Mouse (Mus musculus) natural killer cell, adult 2 months (primary cell): ENCODE measurements at regions not wholly inside any gene's neighbourhood (a gene's known extent, or its start where the extent isn't known, plus 50 kb on each side); places are given as distances from the start of the nearest gene placed in this dataset.

Source experiments
- DNase-seq, 2 experiments: peaks; one replicate each; pipeline ENCODE4 v3.0.0; 2022; ENCODE audit warnings: low spot score in 2 of 2

DNA sequence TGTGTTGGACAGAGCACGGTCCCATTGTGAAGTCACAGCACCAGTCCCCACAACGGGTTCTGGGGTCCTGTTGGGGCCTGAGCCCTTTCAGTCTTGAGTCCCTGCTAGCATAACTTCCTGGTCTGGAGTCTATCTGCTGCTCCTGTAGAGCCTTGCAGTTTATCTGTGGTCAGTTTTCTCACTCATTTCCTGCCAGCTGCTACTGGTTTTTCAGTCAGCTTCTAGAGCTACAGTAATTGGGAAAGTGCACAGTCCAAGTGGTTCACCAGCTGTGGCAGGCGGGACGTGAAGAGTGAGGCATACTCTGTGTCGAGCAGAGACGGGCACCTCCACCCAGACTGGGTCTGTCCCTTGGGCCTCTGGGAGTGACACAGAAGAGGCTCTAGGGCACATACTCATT, 93.4 kb upstream of the Id2 start:
- peak; percentile 67 to 78 for DNase-seq

DNA sequence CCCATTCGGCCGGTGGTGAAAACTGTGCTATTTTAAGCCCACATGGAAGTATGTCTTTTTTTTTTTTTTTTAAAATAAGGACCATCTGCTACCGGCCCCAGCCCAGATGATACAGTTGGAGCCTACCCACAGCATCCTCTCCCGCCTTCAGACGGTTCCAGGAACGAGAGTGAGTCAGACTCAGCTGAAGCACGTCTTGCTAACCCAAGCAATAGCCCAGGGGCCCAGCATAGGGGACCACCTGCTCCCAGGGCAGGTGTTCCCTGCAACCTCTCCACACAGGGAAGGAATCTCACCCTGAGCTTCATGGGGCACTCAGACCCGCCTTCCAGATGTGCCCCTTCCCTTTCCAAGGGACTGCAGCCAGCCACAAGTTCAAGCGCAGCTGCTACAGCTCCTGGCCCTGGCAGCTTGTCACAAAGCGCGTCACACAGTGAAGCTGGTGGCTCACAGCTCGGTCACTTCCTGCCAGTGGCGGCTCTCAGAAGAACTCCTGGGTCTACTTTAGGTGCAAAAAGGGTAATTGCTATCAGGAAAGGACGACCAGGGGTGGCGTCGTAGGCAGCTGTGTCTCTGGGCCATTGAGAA, 92.3 kb upstream of the Id2 start:
- DNase-seq: peak; percentile 76 to 87

DNA sequence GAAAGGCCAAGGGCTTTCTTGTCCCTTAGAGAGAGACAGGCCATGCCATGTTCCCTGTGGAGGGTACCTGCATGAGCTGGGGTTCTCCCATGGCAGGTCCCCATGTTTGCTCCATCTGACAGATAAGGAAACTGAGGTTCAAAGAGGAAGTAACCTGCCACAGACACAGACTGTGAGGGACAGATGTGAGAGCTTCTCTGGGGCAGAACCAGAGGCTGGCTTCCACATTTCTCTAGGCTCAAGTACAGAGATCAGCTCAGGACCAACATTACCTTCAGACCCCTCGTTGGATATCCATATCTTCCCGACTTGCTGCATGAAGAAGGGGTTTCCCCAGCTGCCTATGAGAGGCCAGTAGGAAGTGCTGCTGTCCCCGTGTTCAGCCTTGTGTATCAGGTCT, 91.6 kb upstream of the Id2 start:
- no peak for DNase-seq

DNA sequence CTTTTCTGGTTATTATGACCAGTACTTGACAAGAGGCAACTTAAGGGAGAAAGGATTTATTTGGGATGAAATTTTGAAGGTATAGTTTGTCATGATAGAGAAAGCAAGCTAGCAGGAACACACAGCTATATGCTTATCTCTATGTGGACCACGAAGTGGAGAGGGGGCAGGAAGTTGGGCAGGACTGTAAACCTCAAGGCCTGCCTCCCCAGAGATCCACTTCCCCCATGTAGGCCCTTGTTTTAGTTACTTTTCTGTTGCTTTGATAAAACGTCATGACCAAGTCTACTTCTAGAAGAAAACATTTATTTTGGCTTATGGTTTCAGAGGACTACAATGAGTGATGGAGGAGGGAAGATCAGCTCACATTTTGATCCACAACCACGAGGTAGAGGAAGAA, 90.3 kb upstream of the Id2 start:
- DNase-seq: peak in 1 of 2 experiments; percentile 66

DNA sequence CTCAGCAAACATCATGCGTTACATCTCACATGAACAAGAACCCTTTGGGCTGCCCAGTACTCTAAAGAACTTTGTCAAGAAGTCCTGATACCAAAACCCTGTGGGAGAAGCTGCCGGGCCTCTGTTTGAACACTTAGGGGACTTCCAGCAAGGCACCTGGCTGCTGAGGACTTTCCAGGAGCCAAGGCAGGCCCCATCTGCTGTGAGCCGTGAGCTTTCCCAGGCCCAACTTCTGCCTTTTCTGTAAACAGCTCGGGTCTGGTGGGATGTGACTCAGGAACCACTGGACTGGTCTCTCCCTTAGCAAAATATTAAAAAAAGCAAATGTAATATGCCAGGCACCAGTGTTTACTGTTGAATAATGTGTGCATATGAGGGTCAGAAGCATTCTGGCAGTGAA, 85.7 kb upstream of the Id2 start:
- DNase-seq: no peak

DNA sequence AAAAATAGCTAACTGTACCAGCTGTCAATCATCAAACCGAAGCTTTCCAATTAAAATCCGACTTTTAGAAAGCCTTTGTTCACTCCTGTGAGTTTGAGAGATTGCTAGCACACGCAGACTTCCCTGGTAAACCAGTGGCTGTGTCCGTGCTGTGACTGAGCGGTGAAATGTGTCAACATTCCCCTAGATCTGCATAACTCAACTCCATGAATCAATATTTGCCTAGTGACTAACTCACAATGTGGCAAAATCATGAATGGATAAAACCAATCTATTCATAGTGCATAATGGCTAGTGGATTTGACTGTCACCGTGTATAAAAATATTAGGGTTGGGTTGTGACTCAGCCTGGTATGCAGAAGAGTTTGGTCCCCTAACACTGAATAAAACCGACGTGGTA, 84.4 kb upstream of the Id2 start:
- DNase-seq: no peak

DNA sequence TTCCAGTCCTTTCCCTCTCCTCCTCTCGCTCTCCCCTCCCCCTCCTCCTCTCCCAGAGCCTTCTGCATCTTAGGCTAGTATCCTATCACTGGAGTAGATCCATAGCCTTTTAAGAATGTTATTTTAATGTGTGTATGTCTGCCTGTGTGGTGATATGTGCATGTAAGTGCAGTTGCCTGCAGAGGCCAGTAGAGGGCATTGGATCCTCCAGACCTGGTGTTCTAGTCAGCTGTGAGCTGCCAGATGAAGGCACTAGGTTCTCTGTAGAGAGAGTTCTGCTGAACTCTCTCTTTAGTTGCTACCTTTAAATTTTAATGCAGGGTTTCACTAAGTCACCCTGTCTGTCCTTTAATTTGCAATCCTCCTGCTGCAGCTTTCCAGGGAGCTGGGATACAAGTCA, 83.9 kb upstream of the Id2 start:
- DNase-seq: no peak

DNA sequence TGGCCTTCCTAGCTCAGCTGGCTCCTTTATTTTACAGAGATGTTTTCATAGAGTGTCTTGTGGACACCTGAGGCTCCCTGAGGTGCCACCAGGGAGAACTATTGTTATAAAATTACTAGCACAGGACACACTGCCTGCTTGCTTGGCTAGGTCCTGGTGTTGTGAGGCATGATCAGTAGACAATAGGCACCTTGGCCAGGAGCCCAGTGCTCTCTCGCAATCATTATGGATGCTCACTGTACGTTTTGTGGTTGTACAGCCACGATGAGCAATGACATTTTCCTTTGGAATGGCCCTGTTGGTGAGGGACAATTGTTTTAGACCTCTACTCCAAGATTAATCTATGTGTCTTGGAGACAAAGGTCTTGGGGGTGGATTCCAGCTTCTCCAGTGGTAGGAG, 83.3 kb upstream of the Id2 start:
- no peak for DNase-seq

DNA sequence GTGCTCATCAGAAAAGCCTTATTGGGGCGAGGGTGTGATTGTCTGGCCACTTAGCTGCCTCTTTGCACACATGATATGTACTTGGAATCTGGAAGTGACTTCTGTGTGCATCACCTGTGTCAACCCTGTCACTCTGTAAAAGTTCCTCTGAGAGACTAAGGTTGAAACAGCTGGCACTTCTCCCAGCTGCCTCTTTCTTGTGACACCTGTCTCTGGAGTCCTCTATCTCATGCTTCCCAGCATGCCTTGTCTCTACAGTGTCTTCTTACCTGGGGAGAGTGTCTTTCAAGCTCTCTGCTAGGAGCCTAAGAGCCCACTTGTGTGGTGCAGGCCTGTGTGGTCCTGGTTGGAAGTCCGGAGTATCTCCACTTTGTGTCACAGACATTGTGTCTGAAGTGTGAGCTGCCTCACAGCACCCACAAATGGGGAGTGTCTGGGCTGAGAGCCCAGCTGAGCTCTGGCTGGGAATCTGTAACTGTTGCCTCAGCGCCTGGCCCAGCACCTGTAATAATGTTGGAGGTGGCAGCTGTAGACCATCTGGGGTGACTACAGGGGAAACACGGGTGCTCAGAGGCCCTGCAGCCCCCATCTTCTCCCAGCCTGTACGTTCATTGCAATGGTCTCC, 81.7 kb upstream of the Id2 start:
- DNase-seq: no peak

DNA sequence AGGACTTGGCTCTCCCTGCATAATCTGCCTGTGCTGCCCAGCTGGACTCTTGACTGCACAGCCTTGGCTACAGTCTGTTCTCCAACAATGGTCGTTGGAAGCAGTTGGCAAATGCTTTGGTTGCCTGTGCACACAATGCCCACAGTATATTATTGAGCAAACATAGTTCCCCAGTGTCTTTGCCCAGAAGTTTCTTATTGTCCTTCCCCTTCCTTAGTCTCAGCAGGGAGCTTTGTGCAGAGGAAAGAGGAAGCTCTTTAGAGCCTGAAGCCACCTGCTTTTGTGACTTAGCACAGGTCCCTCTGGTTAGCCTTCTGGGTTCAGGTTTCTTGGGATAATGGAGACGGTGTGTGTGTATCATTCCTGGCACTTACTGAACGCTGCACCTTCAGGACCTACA, 80.9 kb upstream of the Id2 start:
- no peak for DNase-seq

DNA sequence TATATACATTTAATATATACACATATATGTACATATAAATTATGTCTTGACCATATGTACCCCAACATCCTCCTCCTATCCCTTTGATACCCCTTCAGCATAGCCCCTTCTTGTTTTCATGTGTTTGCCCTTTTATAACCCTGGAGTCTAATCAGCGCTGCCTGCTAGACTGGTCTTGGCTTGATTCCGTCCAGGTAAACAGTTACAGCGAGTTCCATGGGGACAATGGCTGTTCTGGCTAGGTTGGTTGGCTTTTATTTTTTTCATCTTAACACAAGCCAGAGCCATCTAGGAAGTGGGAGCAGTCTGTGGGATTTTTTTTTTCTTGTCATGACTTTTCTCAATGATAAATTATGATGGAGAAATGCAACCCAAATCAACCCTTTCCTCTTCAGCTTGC, 79.6 kb upstream of the Id2 start:
- no peak for DNase-seq

DNA sequence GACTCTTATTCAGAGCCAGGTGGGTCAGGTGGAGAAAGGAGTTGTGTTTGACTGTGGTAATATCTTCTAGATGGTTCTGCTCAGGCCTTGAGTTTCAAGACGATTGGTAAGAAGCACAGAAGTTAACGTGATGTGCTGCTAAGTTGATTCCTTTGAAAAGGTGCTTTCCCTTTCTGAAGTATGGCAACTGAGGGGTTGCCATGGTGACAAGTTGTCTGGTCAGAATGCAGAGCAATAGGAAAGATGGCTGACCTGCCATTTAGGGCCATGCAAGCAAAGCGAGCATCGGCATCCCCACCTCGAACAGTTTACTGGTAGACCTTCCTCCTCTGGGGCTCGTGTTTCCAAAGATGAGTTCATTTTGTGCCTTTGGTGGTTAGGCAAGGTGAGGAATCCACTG, 76.1 kb upstream of the Id2 start:
- DNase-seq: no peak

DNA sequence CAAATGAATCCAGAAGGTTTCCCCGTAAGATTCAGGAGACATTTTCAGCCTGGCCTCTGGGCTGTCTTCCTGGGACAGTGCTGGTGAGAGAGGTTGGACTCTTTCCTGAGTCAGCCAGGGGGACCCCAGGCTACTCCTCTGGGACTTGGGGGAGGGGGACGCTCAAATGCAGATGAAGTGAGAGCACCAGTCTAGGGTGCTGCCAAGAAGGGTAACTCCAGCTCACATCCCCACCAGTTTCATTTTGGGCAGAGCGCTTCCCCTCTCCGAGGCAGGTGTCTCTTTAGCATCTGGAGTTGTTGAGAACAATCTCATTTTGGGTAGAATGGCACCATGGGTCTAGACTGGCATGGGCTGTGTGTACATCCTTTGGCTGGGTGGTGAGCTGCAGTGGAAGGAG, 75.5 kb upstream of the Id2 start:
- no peak for DNase-seq

DNA sequence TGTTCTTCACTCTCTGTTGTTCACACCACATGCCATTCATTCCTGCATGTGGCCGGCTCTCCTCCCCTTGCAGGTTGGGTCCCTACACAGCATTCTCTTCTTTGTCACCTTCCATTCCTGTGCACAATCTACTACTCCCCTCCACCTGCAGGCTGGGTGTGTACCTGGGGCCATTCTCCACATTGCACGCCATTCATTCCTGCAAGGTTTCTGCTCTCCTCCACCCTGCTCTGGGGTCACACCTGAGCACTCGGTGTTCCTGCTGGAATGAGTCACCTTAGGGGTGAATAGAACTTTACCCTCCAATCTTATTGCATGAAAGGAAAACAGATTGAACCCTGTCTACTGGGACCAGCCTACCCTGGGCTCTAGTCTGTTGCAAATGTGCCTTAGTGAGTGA, 72.7 kb upstream of the Id2 start:
- DNase-seq: no peak

DNA sequence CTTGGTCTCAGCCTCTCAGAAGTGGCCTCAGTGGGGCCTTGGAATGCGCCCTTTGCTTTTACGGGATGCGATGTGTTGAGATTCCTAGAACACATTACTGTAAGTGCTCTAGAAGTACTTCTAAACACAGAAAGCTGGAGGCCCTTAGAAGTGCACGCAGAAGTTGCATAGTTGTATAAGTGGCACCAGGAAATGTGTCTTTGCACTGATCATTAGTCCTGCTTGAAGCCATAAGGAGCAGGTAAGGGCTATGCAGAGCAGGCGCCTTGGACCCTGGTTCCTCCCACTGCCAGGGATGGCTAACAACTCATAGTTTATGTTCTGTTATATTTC, 71.2 kb upstream of the Id2 start:
- no peak for DNase-seq

DNA sequence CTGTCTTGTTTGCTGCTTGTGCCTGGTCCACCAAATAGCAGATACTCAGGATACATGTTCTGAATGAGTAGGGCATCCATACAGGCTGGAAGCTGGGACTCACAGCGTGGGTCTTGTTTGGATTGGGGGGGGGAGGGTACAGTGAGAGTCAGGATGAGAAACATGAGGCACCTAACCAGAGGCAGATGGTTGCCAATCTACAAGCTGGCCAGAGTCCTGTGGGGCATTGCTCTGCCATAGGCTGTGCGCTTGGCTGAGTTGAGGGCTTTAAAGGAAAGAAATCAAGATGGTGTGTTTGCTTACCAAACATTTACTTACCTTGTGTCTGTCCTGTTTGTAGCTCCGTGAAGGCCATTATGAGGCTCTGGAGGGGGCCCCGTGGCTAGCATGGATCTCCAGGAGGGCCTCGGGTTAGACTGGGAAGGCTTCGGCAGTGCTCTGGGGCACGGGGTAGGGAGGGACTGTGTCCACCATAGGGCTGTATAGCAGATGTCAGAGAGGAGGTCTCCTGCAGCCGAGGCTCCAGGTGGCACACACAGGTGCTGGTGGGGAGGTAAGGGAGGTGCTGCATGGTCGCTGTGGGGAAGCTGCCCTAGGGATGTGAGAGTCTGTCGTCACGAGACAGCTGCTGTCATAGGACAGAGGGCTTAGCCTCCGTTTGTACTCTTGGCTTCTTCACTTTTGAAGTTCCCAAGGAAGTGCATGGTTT, 70.7 kb upstream of the Id2 start:
- DNase-seq: no peak

DNA sequence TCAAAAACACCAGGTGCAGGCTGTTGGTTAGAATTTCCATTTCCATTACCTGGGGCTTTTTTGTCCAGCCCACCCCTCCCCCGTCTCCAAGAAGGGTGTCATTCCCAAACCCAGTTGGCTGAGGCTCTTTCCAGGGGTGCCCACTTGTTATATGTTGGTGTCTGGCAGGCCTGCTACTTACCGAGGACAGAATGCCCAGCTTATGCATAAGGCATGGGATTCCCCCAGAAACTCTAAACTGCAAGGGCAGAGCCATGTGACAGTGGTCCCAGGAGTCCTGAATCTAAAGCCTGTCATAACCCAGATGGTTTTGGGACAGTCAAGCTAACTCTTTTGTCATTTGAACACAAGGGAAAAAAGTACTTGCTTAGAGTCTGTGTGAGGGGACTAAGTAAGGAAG, 69.6 kb upstream of the Id2 start:
- no peak for DNase-seq

DNA sequence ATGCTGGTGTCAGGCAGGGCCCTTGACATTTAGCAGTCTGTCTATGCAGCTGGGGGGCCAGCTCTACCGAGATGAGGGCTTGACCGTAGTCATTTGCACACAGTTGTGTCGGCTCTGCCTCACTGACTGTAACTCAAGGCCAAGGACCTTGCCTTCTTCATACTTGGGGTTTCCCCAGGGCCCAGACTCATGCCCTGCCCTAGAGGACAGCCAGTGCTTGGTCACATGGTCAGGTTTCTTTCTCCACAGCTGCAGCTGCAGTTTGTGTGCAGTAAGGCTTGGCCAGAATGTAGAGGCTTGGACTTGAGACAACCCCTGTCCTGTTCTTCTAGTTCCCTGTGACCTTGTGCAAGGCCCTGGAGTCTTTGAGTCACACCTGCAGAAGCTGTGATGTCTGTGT, 68.7 kb upstream of the Id2 start:
- DNase-seq: peak; percentile 67 to 78

DNA sequence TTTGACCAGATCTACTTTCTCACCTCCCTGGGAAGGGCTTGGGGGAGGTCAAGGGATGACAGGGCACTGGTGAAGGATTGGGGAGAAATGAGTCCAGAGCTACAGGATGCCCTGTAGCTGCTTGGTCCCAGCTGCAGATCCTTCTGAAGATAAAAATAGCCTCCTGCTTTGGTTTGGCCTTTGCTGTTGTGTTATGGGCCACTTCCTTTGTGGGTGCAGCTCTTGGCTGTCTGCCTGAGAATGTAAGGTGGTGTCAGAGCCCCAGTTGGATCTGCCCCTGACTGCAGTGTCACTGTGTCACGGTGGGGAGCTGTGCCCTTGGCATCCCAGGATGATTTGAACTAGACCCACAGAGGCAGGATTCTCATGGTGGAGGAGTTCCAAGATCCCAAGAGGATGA, 67.8 kb upstream of the Id2 start:
- peak; percentile 53 to 76 for DNase-seq

DNA sequence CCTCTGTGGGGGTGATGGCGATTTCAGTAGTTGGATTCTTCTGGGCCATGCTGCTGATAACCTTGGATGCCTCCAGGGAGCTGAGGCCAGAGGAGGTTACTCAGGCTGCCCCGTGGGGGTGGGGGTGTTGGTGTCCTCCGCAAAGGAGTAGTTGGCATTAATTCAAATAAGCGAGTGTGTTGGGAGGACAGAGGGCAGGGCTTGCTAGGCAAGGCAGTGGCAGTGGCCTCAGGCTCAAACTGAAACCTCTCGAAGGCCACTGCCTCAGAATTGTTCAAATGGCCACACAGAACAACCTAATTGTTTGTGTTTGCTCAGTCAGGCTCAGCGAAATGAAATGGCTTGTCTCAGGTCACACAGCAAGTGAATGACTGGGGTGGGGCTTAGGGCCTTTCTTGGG, 66.6 kb upstream of the Id2 start:
- no peak for DNase-seq

DNA sequence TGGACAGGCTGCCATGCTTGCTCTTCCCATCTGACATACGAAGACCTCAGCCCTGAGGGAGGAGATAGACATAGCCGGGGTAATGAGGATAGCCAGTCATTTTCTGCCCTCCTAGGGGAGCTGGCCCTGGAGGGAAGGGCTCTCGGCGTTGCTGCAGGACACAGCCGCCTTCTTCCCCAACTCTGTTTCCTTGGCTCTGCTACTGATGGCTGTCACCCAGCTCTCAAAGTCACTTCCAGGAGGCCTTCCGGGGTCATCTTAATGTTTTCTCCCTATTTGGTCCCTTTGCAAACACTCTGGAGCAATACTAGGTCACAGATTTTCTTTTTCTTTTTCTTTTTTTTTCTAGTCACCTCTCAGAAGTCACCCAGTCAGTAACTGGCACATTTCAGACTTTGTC, 65.9 kb upstream of the Id2 start:
- no peak for DNase-seq

DNA sequence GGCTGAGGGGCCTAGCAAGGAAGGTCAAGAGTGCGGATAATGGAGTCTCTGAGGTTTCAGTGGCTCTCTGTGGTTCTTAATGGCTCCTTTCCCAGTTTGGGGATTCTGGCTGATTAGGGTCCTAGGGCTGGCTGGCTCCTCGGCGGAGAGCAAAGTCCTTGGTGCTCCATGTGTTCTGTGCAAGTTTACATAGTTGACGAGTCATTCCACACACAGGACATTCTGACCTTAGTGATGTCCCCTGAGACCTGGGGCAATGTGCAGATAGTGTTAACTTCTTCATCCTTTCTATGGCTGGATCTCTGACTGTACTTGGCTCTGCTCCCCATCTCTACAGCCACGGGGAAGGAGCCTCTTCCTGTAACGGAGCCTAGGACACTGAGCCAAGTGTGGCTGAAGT, 65.0 kb upstream of the Id2 start:
- no peak for DNase-seq

DNA sequence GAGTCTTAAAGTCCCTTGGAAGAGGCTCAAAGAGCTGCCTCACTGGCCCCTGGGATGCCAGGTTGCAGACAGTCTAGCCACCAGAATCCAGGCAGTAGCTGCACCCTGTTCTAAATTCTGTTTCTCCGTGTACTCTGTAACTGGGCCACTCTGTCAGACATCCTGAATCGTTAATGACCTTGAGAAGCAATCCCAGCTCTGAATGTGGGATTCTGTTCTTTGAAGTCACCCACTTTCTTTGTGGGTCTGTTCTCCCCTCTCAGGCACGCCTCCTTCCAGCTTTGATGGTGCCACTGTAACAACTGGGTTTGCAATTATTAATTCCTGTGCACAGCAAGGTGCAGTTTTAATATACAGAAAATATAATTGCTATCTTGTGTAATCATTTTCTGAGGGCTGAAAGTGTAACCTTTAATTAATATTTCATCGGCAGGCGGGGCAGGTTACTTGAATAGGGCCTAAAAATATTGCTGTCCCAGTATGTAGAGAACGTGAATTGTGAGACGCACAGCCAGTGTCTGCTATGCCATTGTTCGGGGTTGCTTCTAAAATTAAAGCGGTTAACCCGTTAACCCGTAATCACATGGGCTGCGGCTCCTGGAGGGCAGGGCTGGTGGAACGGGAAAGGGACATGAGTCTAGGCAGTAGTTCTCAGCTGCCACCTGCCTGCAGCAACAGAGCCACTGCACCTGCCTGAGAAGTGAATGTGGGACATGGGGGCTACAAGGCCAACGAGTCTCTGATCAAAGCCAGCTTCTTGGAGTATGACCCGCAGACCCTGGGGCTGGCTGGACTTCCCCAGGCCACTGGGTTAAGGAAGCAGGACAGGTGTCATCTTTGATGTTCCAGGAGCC, 64.3 kb upstream of the Id2 start:
- no peak for DNase-seq
